Mouse (Mus musculus) liver, embryonic 13.5 days (tissue): ENCODE measurements around the gene Wdr93. TPM values are rescaled to one million over a fixed set of nuclear protein-coding genes. Genes with fewer than 3 reads are reported as not detected.

Experiments
- ATAC-seq: fragments of 200-750 bp; cut with Nextera tagmentation; 2 replicates; pipeline ENCODE4 v1.8.0; 2017; ENCODE audit warnings: low read depth, mild to moderate bottlenecking, moderate number of reproducible peaks, moderate library complexity
- DNase-seq: peaks from one replicate; pipeline ENCODE4 v3.0.0; 2022
- H3K27ac ChIP-seq: fragments of 300-500 bp; sonication (generic); 2 replicates; pipeline ENCODE4 v1.5.1; 2015; ENCODE audit warnings: moderate library complexity, mild to moderate bottlenecking, inconsistent platforms
- H3K27me3 ChIP-seq: fragments of 300-500 bp; sonication (generic); 2 replicates; pipeline ENCODE4 v1.6.1; 2015; ENCODE audit warnings: mild to moderate bottlenecking, inconsistent platforms
- H3K36me3 ChIP-seq: fragments of 300-500 bp; sonication (generic); 2 replicates; pipeline ENCODE4 v1.6.1; 2015; ENCODE audit warnings: mild to moderate bottlenecking, inconsistent platforms
- H3K4me1 ChIP-seq: fragments of 300-500 bp; sonication (generic); replicated peaks from 2 replicates; pipeline ENCODE4 v1.6.1; 2015; ENCODE audit warnings: inconsistent platforms
- H3K4me2 ChIP-seq: fragments of 300-500 bp; sonication (generic); 2 replicates; pipeline ENCODE4 v1.6.1; 2015; ENCODE audit warnings: inconsistent platforms, mild to moderate bottlenecking, moderate library complexity
- H3K4me3 ChIP-seq: fragments of 300-500 bp; sonication (generic); replicated peaks from 2 replicates; pipeline ENCODE4 v1.5.1; 2015; ENCODE audit warnings: mild to moderate bottlenecking, inconsistent platforms
- H3K9ac ChIP-seq: fragments of 300-500 bp; sonication (generic); 2 replicates; pipeline ENCODE4 v1.6.1; 2015; ENCODE audit warnings: mild to moderate bottlenecking, inconsistent platforms
- H3K9me3 ChIP-seq: fragments of 300-500 bp; sonication (generic); replicated peaks from 2 replicates; pipeline ENCODE4 v1.6.1; 2016; ENCODE audit warnings: inconsistent platforms
- WGBS: fragments of 180-500 bp; shearing (Covaris S2); methylation state at CpG from one replicate; pipeline ENCODE4 v1.1.7; 2015; ENCODE audit not compliant: insufficient replicate concordance; 5-methylcytosine and 5-hydroxymethylcytosine counted together
- polyA plus RNA-seq: library from polyadenylated mRNA; unstranded; fragments of >200 nt; fragmentation: Nextera tagmentation; extraction: Ambion mirVana; gene quantifications from 2 replicates; pipeline ENCODE4 v1.2.1, GENCODE M21; 2015

Wdr93 gene
- polyA plus RNA-seq, 1 experiment from 2014 or later = 0.08 TPM

DNA sequence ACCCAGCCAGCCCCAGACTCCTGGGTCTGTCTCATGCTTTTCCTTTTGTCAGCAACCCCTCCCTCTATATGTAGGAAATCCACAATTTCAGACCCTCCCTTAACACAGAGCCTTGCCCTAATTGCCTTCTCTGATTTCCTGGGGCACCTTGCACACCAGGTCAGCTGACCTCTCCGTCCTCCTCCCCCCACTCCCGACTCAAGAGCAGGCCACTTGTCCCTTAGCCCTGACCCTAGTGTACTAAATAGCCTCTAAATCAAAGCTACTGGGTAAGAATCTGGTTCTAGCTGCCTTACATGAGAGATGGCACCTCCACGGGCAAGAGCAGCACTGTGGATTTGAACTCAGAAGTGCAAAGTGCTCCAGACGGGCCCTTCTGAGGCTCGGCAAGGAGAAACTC, 59.1 kb downstream of the Wdr93 start:
- no peak overlapping the region for H3K9ac ChIP-seq
- no peak for ATAC-seq
- whole genome bisulfite sequencing = 63% methylated on average over 5 of the region's 5 CpGs
- no peak overlapping the region for H3K4me3 ChIP-seq
- no peak overlapping the region for H3K27ac ChIP-seq
- no peaks in the 10 kb centered on the region for H3K4me1 ChIP-seq
- H3K36me3 ChIP-seq = no peaks in the 10 kb centered on the region
- H3K4me2 ChIP-seq = no peak overlapping the region
- H3K9me3 ChIP-seq = no peaks in the 10 kb centered on the region
- DNase-seq = no peak
- peaks cover 4% of the 10 kb centered on the region; the same call in 1 of the 2 replicates for H3K27me3 ChIP-seq

DNA sequence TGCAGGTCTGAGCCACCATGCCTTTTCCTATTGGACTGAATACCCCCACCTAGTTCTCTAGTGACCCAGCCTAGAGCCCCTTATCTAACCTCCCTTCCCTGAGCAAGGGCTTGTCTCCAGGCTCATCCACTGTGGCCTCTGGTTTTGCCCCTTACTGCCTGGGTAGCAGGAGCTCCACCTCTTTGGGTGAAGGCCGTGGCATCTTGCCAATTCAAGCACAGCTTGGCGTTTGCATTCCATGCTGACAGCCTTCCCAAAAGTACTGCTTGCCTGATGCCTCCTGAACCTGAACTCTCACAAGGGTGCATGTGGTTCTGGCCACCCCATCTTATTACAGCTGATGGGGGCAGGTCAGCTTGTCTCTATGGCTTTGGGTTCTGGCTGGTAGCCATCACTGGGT, 60.9 kb downstream of the Wdr93 start:
- Histone ChIP-seq H3K9me3 (no peaks in the 10 kb centered on the region), H3K9ac (no peak overlapping the region), H3K27ac (no peak overlapping the region), H3K27me3 (no peaks in the 10 kb centered on the region), H3K4me2 (no peak overlapping the region), H3K4me1 (no peaks in the 10 kb centered on the region), H3K36me3 (no peaks in the 10 kb centered on the region), H3K4me3 (no peak overlapping the region)
- WGBS = 63% methylated on average over 2 of the region's 2 CpGs
- no peak for DNase-seq
- ATAC-seq = no peak

DNA sequence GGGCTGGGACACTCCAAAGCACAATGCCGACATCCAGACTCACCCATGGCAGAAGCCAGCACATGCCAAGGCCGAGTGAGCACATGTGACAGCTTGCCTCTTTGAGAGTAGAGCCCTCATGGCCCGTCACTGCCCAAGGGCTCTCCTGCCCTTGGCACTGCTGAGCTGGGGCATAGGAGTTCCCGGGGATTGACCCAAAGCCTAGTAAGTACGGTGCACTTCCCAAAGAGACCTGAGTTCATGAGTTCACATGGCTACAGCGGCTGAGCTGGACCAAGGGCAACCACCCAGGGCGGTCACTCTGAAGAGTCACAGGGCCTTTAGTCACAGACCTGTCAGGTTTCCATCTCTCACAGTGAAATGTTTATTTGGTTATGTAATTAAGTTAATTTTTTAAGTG, 65.6 kb downstream of the Wdr93 start:
- no peaks in the 10 kb centered on the region for H3K36me3 ChIP-seq
- no peak overlapping the region for H3K4me3 ChIP-seq
- DNase-seq (no peak), ATAC-seq (no peak)
- no peak overlapping the region for H3K27ac ChIP-seq
- H3K27me3 ChIP-seq = peaks cover 27% of the 10 kb centered on the region
- no peak overlapping the region for H3K4me2 ChIP-seq
- H3K4me1 ChIP-seq = peaks cover 9% of the 10 kb centered on the region
- no peaks in the 10 kb centered on the region for H3K9me3 ChIP-seq
- WGBS = 70% methylated on average over 7 of the region's 7 CpGs
- H3K9ac ChIP-seq = no peak overlapping the region

DNA sequence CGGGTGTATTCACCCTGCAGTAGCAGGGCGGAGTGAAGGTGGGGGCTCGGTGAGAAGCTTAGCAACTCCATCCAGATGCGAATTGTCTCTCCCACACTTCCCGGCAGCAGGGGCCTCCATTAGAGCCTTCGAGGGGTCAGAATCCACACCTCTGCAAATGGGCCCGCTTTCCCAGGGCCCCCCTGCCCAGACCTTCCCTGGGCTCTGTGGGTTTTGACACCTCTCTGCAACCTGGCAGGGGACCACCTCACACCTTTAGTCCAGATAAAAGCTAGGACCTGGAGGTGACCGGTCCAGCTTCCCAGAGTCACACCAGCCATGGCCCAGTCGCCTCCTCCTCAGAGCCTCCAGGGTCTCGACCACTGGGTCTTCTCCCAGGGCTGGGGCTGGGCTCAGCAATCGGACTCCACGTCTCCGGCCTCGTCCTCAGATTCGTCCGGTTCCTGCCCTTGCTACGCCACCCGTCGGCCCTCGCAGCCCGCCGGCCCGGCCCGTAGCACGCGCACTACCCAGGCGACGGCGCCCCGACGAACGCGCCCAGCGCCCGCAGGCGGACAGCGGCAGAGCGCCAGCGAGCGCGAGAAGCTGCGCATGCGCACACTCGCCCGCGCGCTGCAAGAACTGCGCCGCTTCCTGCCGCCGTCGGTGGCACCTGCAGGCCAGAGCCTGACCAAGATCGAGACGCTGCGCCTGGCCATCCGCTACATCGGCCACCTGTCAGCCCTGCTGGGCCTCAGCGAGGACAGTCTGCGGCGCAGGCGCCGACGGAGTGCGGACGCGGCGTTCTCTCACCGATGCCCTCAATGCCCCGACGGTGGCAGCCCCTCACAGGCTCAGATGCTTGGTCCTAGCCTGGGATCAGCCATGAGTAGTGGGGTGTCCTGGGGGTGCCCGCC, 67.9 kb downstream of the Wdr93 start, which contains the start of gene Mesp2:
Mesp2 (plus strand) TSS at position 117 of the 896 bp plus-strand sequence.
- Histone ChIP-seq H3K4me3 (peak within 1 kb of the TSS; percentile 27), H3K36me3 (no peaks in the 10 kb centered on the region), H3K9ac (peak within 1 kb of the TSS; percentile 47; the same call in 1 of the 2 replicates), H3K9me3 (no peaks in the 10 kb centered on the region), H3K4me1 (peaks cover 9% of the 10 kb centered on the region), H3K27me3 (peaks cover 27% of the 10 kb centered on the region), H3K4me2 (peak within 1 kb of the TSS; percentile 55), H3K27ac (no peak within 1 kb of the TSS)
- peak; percentile 57 for ATAC-seq
- DNase-seq = peak; percentile 40
- WGBS = 11% methylated on average over 71 of the region's 71 CpGs

DNA sequence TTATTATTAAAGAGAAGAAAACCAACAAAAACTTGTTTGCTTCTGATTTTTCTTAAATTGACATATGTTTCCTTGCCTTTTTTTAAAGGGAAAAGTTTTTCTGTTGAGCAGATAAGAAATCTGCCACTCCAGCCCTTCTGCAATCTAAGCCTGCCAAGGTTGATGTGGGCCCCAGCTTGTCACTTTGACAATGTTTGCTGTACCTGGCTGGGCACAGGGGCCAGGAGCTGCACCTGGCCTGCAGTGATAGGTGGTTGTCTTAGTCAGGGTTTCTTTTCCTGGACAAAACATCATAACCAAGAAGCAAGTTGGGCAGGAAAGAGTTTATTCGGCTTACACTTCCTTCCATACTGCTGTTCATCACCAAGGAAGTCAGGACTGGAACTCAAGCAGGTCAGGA, 70.4 kb downstream of the Wdr93 start:
- ATAC-seq = no peak
- WGBS = 55% methylated on average over 1 of the region's 1 CpGs

DNA sequence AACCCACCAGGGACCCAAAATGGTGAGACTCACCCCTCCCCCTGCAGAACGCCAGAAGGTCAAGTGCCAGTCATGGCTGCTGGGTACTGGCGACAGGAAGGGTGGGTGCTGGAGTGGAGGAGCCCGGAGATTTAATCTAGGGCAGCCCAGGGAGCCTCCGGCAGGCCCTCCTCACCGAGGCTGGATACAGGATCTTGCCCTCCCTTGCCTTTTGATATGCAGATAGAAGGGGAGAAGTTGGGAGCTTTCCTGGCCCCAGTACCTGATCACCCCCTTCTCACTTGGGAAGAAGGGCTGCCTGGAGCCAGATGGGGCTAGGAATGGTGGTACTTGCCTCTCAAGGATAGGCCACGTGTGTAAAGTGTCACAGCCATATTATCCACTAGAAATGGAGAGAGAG, 75.4 kb downstream of the Wdr93 start:
- H3K27ac ChIP-seq = no peak overlapping the region
- H3K4me2 ChIP-seq = no peak overlapping the region
- H3K27me3 ChIP-seq = no peaks in the 10 kb centered on the region
- no peak for DNase-seq
- no peak overlapping the region for H3K4me3 ChIP-seq
- H3K36me3 ChIP-seq = no peaks in the 10 kb centered on the region
- peaks cover 21% of the 10 kb centered on the region for H3K4me1 ChIP-seq
- ATAC-seq = no peak
- 8% methylated on average over 6 of the region's 6 CpGs for WGBS
- no peaks in the 10 kb centered on the region for H3K9me3 ChIP-seq
- no peak overlapping the region for H3K9ac ChIP-seq

More for the DNA sequence above, 70.4 kb downstream of the Wdr93 start:
- Histone ChIP-seq H3K27me3 (peaks cover 27% of the 10 kb centered on the region), H3K4me1 (peaks cover 9% of the 10 kb centered on the region), H3K36me3 (no peaks in the 10 kb centered on the region), H3K9me3 (no peaks in the 10 kb centered on the region), H3K4me3 (no peak overlapping the region), H3K4me2 (no peak overlapping the region), H3K9ac (no peak overlapping the region), H3K27ac (no peak overlapping the region)
- no peak for DNase-seq

DNA sequence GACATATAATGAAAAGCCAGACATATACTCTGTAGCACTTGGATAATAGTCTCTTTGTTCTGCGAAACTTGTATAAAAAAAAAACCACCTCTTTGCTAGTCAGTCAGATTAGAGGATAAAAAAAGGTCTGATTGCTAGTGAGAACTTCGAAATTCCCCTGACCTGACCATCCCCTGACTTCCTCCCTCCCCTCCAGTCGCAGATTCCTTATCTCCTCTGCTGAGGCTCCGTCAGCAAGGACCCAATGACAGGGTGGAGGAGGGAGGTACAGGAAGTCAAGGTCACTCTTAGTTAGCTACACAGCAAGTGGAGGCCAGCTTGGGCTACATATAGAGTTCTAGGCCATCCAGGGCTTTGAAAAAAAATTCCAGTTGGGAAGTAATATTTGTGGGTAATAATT, 76.6 kb downstream of the Wdr93 start:
- Histone ChIP-seq H3K9ac (no peak overlapping the region), H3K27ac (no peak overlapping the region), H3K9me3 (no peaks in the 10 kb centered on the region), H3K4me2 (no peak overlapping the region), H3K36me3 (no peaks in the 10 kb centered on the region; the same call in 1 of the 2 replicates), H3K4me3 (no peak overlapping the region), H3K4me1 (peaks cover 21% of the 10 kb centered on the region), H3K27me3 (no peaks in the 10 kb centered on the region)
- ATAC-seq (no peak), DNase-seq (no peak)
- WGBS = 15% methylated on average over 4 of the region's 4 CpGs

DNA sequence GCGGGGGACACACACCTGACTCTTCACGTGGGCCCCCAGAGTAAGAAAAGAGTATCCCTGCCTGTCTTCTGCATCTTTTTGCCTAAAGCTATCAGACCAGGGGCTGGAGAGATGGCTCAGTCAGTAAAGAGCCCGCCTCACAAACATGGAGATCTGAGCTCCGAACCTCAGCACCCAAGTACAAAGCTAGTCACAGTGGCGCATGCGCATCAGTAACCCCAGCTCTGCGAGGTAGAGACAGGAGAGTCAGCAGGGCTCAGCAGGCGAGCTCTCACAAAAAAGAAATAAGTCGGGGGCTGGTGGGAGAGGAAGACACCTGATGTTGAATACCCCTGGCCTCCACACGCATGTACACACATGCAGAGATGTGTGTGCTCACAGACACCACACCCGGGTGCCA, 77.0 kb downstream of the Wdr93 start:
- Histone ChIP-seq H3K9me3 (no peaks in the 10 kb centered on the region), H3K4me2 (no peak overlapping the region), H3K4me3 (no peak overlapping the region), H3K4me1 (peaks cover 21% of the 10 kb centered on the region), H3K27me3 (no peaks in the 10 kb centered on the region), H3K27ac (no peak overlapping the region), H3K9ac (no peak overlapping the region), H3K36me3 (peaks cover 4% of the 10 kb centered on the region; the same call in 1 of the 2 replicates)
- ATAC-seq (no peak), DNase-seq (no peak)
- WGBS = 50% methylated on average over 11 of the region's 11 CpGs

DNA sequence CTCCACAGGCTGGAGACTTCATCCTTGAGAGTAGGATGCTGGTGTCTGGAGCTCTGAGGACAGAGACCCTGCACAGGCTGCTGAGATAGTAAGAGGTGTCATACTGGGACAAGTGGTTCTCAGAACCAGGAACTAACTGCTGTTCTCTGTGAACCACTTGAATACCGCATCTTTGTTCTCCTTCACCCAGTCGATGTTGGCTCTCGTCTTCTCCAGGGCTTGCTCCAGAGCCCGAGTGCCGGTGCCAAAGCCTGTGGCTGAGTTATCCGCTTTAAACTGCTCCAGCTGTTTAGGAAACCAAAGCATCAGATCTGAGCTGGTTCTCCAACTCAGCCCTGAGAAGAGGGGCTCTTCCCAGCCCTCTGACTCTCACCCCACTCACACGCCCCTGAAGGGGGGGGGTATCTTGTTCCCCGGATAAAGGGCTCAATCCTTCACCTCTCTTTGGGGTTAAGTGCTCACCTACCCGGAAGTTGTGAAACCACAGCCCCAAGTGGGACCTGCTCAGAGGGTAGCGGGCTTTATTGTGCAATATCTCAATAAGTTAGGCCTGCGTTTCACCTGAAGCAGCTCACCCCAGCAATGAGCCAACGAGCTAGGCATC, 79.2 kb downstream of the Wdr93 start:
- H3K9ac ChIP-seq = no peak overlapping the region
- H3K27ac ChIP-seq = no peak overlapping the region
- peaks cover 20% of the 10 kb centered on the region for H3K36me3 ChIP-seq
- WGBS = 61% methylated on average over 12 of the region's 12 CpGs
- ATAC-seq = 0 out of 2 replicates have a peak, but pooled peaks have one; percentile 47
- H3K27me3 ChIP-seq = no peaks in the 10 kb centered on the region
- H3K4me2 ChIP-seq = no peak overlapping the region
- H3K9me3 ChIP-seq = no peaks in the 10 kb centered on the region
- peaks cover 21% of the 10 kb centered on the region for H3K4me1 ChIP-seq
- DNase-seq = no peak
- no peak overlapping the region for H3K4me3 ChIP-seq

DNA sequence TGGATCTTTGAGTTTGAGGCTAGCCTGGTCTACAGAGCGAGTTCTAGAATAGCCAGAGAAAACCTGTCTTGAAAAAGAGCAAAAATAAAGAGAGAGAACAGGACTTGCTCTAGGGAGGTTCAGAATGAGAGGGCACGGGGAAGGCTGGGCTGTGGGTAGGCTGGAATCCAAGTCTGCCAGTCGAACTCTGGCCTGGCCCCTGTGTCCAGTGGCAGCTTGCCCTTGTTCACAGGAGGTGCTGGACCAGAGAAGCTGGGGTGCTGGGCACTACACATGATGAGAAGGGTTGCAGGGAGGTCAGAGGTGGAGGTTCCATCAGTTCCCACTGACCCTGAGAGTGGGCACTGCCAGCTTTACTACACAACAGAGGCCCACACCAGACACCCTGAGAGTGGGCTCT, 85.4 kb downstream of the Wdr93 start:
- H3K9ac ChIP-seq = no peak overlapping the region
- H3K4me3 ChIP-seq = no peak overlapping the region
- DNase-seq = no peak
- H3K9me3 ChIP-seq = no peaks in the 10 kb centered on the region
- no peaks in the 10 kb centered on the region for H3K4me1 ChIP-seq
- no peak overlapping the region for H3K4me2 ChIP-seq
- no peaks in the 10 kb centered on the region for H3K27me3 ChIP-seq
- 57% methylated on average over 3 of the region's 3 CpGs for WGBS
- peaks cover 24% of the 10 kb centered on the region for H3K36me3 ChIP-seq
- no peak for ATAC-seq
- no peak overlapping the region for H3K27ac ChIP-seq

DNA sequence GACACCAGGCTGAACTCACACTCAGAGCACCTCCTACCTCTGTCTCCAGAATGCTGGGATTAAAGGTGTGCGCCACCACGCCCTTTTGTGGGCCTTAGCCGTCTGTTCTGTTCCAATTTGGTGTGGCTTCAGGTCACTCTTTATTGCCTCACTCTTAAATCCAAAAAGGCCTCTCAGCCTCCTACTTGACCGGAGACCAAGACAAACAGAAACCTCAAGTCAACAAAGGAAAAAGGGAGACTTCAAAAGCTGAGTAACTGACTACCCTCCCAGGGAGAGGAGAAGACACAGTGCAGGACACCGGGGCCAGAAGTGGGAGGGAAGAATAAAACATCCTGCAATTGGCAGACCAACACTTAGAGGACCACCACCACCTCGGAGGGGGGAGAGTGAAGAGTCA, 88.2 kb downstream of the Wdr93 start:
- H3K4me2 ChIP-seq = no peak overlapping the region
- H3K9ac ChIP-seq = no peak overlapping the region
- no peaks in the 10 kb centered on the region for H3K9me3 ChIP-seq
- 58% methylated on average over 6 of the region's 6 CpGs for WGBS
- no peak overlapping the region for H3K4me3 ChIP-seq
- H3K27ac ChIP-seq = no peak overlapping the region
- H3K27me3 ChIP-seq = no peaks in the 10 kb centered on the region
- DNase-seq (no peak), ATAC-seq (no peak)
- H3K36me3 ChIP-seq = peaks cover 9% of the 10 kb centered on the region; the same call in 1 of the 2 replicates
- no peaks in the 10 kb centered on the region for H3K4me1 ChIP-seq
